Mouse (Mus musculus) spleen, adult 2 months (tissue): ENCODE measurements at regions not wholly inside any gene's neighbourhood (a gene's known extent, or its start where the extent isn't known, plus 50 kb on each side); places are given as distances from the start of the nearest gene placed in this dataset.
"Not testable (repeated sequence)": the region's sequence is repeated elsewhere in the genome, so short reads cannot be mapped to it uniquely, and the experiment has no call there.

Experiments
- DNase-seq, 2 experiments: peaks; one replicate each; pipeline versions ENCODE4 v3.0.0 to v3.0.0-alpha.2; 2012 to 2021; ENCODE audit warnings: low spot score in 2 of 2, low read depth in 1 of 2
- H3K27ac ChIP-seq: fragments of 200-500 bp; 2 replicates; pipeline ENCODE4 v1.5.1; 2012; ENCODE audit warnings: low read length, inconsistent platforms; ENCODE audit not compliant: insufficient read depth
- H3K27me3 ChIP-seq: fragments of 200-500 bp; 2 replicates; pipeline ENCODE4 v1.6.1; 2012; ENCODE audit warnings: mild to moderate bottlenecking, moderate library complexity, low read length, inconsistent platforms; ENCODE audit not compliant: control insufficient read depth, insufficient read depth
- H3K36me3 ChIP-seq: fragments of 200-500 bp; 2 replicates; pipeline ENCODE4 v1.6.1; 2012; ENCODE audit warnings: mild to moderate bottlenecking, low read length, inconsistent platforms; ENCODE audit not compliant: control insufficient read depth, insufficient read depth
- H3K4me1 ChIP-seq: fragments of 200-500 bp; 2 replicates; pipeline ENCODE4 v1.6.1; 2011; ENCODE audit warnings: inconsistent platforms; ENCODE audit not compliant: control insufficient read depth, insufficient read depth, insufficient read length
- H3K4me3 ChIP-seq: fragments of 200-500 bp; 2 replicates; pipeline ENCODE4 v1.5.1; 2011; ENCODE audit warnings: mild to moderate bottlenecking, inconsistent platforms; ENCODE audit not compliant: insufficient read depth, insufficient read length; ENCODE audit errors: extremely low read depth
- CTCF ChIP-seq: fragments of 200-500 bp; IDR thresholded peaks from 2 replicates; pipeline ENCODE4 v1.5.1; 2011; ENCODE audit warnings: mild to moderate bottlenecking, inconsistent platforms; ENCODE audit not compliant: insufficient read depth, insufficient read length, insufficient replicate concordance; ENCODE audit errors: extremely low read depth
- POLR2A ChIP-seq: fragments of 200-500 bp; IDR thresholded peaks from 2 replicates; pipeline ENCODE4 v1.6.1; 2011; ENCODE audit warnings: low read depth, low read length, inconsistent platforms
- WGBS: fragments of 180-500 bp; shearing (Covaris S2); methylation state at CpG from one replicate; pipeline ENCODE4 v1.1.7; 2018; 5-methylcytosine and 5-hydroxymethylcytosine counted together

- DNase-seq: no peak
- H3K36me3 ChIP-seq: no peaks in the 10 kb centered on the region
- H3K27me3 ChIP-seq: no peaks in the 10 kb centered on the region
- TF ChIP-seq POLR2A: no peak
- no peak for TF ChIP-seq CTCF
- no peaks in the 10 kb centered on the region for H3K4me1 ChIP-seq
- no peak overlapping the region for H3K27ac ChIP-seq
- no peak overlapping the region for H3K4me3 ChIP-seq
- WGBS: 89% methylated on average over 4 of the region's 4 CpGs
These were observed 60.6 kb upstream of the Helt start for GRCm38 (mm10) chr8:46355066-46355465.

GRCm38 (mm10) chr8:46357961-46358360 is 63.5 kb upstream of the Helt start:
- not testable (repeated sequence) for H3K27me3 ChIP-seq, H3K27ac ChIP-seq, H3K4me1 ChIP-seq, DNase-seq, H3K4me3 ChIP-seq, H3K36me3 ChIP-seq
- 74% methylated on average over 9 of the region's 9 CpGs for WGBS

GRCm38 (mm10) chr8:46362871-46363306 is 68.4 kb upstream of the Helt start:
- H3K4me3 ChIP-seq: no peak overlapping the region
- DNase-seq: no peak
- WGBS: 88% methylated on average over 2 of the region's 2 CpGs
- H3K4me1 ChIP-seq: no peaks in the 10 kb centered on the region
- no peak overlapping the region for H3K27ac ChIP-seq
- TF ChIP-seq POLR2A: no peak
- TF ChIP-seq CTCF: no peak
- no peaks in the 10 kb centered on the region for H3K27me3 ChIP-seq
- no peaks in the 10 kb centered on the region for H3K36me3 ChIP-seq

GRCm38 (mm10) chr8:46365711-46366110 is 71.2 kb upstream of the Helt start:
- no peak for TF ChIP-seq POLR2A
- TF ChIP-seq CTCF: no peak
- H3K36me3 ChIP-seq: no peaks in the 10 kb centered on the region

GRCm38 (mm10) chr8:46367125-46367524 is 72.7 kb upstream of the Helt start:
- TF ChIP-seq CTCF (no peak), POLR2A (no peak)
- WGBS: 87% methylated on average over 3 of the region's 3 CpGs
- no peak overlapping the region for H3K27ac ChIP-seq
- no peaks in the 10 kb centered on the region for H3K4me1 ChIP-seq
- H3K27me3 ChIP-seq: no peaks in the 10 kb centered on the region
- H3K4me3 ChIP-seq: no peak overlapping the region
- DNase-seq: no peak
- no peaks in the 10 kb centered on the region for H3K36me3 ChIP-seq

More at GRCm38 (mm10) chr8:46365711-46366110, 71.2 kb upstream of the Helt start:
- no peak overlapping the region for H3K4me3 ChIP-seq
- no peak for DNase-seq
- H3K27me3 ChIP-seq: no peaks in the 10 kb centered on the region
- no peaks in the 10 kb centered on the region for H3K4me1 ChIP-seq
- 89% methylated on average over 5 of the region's 5 CpGs for WGBS
- H3K27ac ChIP-seq: no peak overlapping the region

GRCm38 (mm10) chr8:46374092-46374491 is 79.6 kb upstream of the Helt start:
- H3K27me3 ChIP-seq: no peaks in the 10 kb centered on the region
- no peak for DNase-seq
- no peak for TF ChIP-seq CTCF
- no peak for TF ChIP-seq POLR2A
- no peaks in the 10 kb centered on the region for H3K36me3 ChIP-seq
- no peaks in the 10 kb centered on the region for H3K4me1 ChIP-seq
- H3K27ac ChIP-seq: no peak overlapping the region
- no peak overlapping the region for H3K4me3 ChIP-seq
- 54% methylated on average over 4 of the region's 4 CpGs for WGBS

- TF ChIP-seq POLR2A: no peak
- TF ChIP-seq CTCF: no peak
- WGBS: 72% methylated on average over 2 of the region's 2 CpGs
- no peak for DNase-seq
- H3K27me3 ChIP-seq: no peaks in the 10 kb centered on the region
- H3K4me3 ChIP-seq: no peak overlapping the region
- H3K4me1 ChIP-seq: no peaks in the 10 kb centered on the region
- no peaks in the 10 kb centered on the region for H3K36me3 ChIP-seq
- H3K27ac ChIP-seq: no peak overlapping the region
These were observed 81.5 kb upstream of the Helt start for GRCm38 (mm10) chr8:46375986-46376385.
